Mouse (Mus musculus): Measurements from ENCODE around the gene 5031439G07Rik.
A peak's percentile ranks its signal among the peaks of the same experiment; 100 is the strongest.

Gene 5031439G07Rik

DNA sequence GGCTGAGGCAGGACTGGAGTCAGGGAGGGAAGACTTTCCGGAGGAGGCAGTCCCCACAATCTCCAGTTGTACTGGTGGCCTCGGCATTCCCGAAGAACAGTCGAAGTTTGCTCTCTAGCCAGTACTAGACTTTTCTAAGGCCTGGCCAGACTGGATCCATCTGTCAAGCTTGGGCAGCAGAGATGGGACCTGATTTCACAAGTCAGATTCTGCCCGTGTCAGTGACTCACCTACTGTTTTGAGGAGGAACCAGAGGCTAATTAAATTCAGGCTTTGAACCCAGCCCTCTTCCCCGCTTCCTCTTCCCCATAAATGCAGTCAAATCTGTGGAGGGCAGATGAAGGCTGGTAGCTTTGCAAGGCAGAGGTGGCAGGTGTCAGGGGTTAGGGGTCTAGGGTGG, 6.7 kb upstream of the 5031439G07Rik start:
- DNase-seq (ENCODE audit: low spot score in 2 of 2) = no peak

DNA sequence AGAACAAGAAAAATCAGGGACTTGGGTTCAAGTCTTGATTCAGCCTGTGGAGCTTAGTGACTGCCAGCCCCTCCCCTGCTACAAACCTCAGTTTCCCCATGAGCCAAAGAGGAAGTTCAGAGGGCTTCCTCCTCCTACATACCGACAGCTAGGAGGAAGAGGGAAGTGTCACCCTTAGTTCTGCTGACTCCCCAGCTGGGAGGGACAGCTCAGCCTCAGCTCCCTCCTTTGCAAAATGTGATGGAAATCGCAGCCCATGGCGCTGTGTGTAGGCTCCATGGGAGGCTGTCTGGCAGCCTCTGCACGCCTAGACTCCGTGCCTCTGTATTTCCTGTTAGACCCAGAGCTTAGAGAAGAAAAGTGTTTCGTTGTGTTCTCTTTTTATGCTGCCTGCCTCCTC, 6.1 kb upstream of the 5031439G07Rik start:
- no peak for DNase-seq (ENCODE audit: low spot score in 2 of 2)

DNA sequence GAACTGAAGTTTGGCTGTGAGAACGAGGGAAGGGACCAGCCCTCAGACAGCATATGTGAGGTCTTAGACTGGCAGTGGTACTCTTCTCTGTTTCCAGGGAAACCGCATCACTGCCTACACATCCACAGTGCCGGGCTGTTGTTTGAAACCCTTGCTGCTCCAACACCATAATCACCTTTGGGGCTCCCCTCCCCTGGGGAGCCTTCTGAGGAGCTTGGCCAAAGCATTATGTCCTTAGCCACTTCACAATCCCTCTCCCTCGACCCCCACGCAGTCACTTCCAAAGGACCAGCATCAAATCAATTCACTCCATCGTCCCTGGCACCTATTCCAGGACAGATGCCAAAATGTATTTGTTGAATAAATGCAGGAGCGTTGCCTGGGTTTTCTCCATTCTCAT, 1.4 kb upstream of the 5031439G07Rik start:
- DNase-seq (ENCODE audit: low spot score in 2 of 2) = no peak

DNA sequence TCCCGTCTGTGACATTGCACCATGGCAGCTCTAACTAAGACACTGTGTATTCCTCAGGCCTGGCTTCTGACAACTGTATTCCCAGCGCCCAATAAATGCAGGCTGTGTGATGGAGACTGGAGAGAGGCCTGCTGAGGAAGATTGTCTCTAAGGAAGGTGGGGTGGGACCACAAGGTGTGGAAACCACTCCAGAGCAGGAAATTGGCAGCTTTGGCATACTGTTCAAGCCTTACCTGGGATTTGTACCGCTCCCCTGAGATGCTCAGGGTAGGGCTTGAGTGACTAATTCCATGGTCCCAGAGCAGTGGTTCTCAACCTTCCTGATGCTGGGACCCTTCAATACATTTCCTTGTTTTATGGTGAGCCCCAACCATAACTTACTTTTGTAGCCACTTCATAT, 747 bp upstream of the 5031439G07Rik start:
- no peak for DNase-seq (ENCODE audit: low spot score in 2 of 2)

DNA sequence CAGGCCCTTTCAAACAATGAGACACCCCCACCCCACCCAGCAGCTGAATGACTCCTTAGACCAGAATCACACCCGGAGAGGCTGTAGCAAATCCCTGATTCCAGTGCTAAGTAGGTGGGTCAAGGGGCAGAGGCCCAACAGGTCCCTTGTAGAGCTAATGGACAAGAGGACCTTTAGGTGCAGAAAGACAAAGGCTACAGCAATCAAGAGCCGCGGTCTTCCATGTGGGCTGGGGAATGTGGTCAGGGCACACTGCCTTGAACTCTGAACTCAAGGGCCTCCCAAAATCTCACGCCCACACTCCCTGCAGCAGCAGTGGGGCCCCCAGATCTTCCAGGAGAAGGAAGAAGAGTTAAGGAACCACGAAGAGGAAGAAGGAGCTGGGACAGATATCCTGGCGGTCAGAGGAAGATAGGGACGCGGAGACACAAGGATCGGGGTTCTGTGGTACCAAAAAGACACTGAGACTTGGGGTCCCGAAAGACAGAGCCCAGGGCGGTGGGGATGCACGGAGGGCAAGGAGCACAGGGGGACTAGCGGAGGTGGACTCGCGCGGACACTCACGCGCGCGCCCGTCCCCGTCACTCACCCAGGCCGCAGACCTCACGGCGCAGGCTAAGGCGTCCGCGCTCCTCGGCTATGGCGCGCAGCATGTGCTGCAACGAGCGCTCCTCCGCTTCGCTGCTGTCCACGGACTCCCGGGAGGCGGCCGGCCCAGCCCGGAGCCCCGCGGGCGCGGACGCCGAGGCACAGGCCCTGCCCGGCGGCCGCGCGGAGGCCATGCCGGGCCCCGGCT, 1.1 kb downstream of the 5031439G07Rik start:
- DNase-seq (ENCODE audit: low spot score in 2 of 2) = no peak

DNA sequence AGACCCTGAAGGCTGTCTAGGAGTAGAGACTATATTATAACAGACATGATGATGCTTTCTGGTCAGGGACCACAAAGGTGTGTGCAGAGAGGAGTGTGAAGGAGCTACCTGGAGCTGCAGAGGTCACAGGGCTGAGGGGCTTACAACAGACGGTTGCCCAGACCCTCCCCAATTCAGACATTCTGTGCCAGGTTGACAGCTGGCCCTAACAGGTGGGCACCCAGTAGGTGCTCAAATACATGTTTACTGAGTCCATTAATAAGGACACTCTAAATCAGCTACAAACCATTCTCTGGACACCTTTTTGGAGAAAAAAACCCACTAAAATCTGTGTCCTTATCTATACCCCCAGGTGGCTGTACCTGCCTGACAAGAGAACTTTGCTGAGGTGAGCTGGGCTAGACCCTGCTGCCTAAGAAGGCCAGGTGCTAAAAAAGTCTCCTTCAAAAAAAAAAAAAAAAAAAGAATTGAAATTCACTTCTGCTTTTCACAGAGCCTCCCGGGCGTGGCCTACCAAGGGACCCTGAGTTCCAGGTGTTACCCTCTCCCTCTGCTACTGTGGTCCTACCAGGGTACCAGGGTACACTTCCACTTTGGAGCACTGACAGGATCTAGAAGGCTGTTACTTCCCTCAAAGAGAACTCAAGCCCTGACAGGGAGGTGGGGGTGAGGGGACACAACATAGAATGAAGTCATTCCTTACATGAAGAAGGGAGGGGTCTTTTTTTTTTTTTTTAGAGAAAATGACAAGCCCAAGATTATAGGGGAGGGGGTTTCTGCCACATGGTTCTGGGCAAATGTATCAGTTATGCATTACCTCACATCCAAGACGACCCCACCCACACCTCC, 2.0 kb downstream of the 5031439G07Rik start:
- no peak for DNase-seq (ENCODE audit: low spot score in 2 of 2)

DNA sequence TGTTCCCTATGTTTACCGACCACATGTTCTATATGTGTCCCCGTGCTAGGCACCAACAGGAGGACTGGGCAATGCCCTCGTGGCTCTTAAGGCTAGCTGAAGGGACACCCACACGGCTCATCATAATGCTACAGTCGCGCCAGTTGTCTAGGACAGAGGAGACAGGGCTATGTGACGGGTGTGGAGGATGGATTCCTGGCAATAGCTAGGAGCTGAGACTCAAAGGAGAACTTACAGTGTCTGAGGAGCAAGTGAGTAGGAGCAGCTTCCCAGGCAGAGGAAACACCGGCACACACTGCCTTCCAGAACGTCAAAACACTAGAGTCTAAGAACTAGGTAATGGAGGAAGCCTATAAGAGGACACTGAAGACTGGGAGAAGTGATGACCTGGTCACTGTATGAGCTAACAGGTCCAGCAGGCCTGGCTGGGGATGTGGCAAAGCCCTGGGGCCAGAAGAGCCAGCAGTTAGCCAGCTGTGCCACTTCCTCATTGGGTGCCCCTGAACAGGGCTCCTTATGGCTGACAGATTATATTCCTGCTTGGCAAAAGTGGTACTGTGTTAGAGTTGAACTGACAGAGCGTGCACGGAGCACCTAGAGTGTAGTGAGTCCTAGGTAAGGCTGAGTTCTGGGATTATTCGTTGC, 2.7 kb downstream of the 5031439G07Rik start:
- no peak for DNase-seq (ENCODE audit: low spot score in 2 of 2)

DNA sequence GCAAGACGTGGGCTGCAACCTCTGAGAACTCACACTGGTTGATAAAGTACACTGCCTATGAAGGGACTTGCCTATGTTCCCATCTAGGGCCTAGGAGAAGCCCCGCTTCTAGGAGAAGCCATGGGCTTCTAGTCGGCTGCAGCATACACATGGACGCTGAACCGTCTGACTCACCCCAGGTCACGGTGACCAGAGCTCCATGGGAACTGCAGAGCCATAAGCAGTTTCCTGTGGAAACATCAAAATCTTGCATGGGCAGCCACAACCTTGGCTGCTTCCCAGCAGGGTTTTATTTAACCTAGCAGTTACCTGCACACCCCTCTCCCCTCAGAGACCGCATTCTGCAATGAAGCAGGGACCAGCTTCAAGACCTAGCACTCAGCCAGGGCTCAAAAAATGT, 4.6 kb downstream of the 5031439G07Rik start:
- DNase-seq (ENCODE audit: low spot score in 2 of 2) = no peak

DNA sequence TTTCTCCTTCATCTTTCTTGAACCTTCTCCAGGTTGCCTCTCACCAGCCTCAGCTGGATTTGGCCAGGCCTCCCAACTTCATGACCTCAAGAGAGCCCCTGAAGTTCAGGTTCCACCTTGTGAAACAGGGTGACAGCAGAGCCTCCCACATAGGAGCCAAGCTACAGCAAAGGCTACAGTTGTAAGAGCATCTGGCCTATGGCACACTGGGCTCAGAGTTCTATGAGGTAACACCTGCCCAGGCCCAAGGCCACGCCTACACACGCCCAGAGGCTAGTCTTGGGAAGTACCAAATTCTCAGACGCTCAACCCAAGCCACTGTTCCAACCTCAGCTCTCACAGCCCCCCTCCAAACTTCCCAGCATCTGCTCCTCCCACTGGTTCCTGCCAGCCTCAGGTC, 5.5 kb downstream of the 5031439G07Rik start:
- no peak for DNase-seq (ENCODE audit: low spot score in 2 of 2)

DNA sequence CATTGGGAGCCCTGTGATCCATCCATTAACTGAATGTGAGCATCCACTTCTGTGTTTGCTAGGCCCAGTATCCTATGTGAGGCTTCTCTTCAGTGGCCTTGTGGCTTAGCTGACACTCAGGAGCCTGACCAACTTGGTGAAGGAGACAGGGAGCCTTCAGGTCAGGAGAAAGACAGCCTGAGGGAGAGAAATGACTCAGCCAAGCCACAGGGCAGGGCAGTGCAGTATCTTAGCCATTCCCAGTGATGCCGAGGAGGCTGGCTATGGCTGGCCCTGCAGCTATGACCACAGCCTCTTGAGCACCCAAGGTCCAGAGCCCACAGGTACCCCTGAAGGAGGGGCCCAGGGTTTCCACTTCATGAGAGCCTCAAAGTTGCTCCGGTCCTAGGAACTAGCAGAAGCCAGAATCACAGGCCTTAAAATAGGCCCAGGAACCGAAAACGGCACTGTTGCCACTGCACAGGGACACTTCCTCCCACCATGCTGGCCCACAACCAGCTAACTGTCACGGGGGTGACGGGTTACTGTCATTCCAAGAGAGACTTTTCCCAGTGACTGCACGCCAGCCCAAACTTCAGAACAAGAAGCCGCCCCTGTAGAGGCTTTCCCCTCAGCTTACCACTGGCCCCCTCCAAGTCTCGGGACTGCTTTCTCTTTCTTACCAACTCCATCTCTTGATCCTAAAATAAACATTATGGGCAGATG, 6.6 kb downstream of the 5031439G07Rik start:
- no peak for DNase-seq (ENCODE audit: low spot score in 2 of 2)

DNA sequence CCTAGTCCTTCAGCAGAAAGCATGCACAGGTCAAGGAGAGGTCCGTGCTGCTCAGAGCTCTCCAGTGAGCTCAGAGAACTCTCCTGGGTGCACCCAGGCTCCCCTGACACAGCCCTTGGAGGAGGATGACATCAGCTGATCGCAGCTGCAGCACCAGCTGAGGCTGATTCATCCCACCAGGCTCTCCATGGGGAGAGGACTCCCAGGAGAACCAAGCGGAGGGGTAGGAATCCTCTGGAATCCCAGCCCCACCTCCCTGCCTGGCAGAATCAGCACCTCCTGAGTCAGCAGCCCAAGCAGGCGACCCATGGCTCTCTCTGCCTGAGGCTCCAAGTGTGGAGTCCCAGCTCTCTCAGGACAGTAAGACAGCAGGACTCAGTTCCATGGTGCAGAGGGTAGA, 12.6 kb downstream of the 5031439G07Rik start:
- no peak for DNase-seq (ENCODE audit: low spot score in 2 of 2)

DNA sequence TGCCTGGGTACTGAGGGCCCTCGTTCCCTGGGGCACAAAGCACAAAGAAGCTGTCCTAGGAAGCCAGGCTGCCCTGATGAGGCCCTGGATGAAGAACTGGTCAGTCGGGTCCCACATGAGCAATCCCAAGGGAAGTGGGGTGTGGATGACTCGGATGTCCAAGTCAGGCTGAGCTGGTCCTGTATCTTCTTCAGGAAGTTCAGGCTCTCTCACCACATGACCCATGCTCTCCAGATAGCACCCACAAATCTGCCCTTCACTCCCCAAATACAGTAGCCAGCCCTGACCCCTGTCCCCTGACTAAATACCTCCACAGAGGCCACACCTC, 14.8 kb downstream of the 5031439G07Rik start:
- no peak for DNase-seq (ENCODE audit: low spot score in 2 of 2)

DNA sequence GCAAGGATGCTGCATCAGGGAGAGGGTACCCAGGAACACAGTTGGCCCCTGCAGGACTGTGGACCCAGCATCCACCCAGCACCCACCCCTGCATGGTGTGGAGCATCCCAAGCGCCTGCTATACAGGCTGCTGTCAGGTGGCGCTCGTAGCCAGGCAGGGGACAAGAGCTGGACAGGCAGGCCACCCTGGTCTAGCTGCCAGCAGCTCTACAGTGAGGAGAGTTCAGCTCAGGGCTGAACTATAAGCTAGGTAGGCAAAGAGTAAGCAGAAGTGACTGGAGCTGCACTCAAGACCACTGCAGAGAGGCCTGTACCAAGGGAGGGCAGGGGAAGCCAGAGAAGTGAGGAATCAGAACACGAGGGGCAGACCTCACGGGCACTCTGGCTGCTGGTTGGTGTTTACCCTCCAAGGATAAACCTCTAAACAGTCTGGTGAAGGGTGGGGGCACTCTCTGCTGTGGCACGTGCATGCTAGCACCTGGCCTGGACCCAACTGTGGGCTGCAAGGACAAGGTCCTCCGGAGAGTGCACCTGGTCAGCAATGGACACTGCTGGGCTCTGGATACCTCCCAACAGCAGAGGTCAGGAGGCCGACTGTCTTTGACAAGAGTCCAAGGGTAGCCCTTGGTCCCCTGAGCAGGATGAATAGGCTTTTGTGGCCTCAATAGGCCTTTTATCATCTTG, 15.3 kb downstream of the 5031439G07Rik start:
- DNase-seq (ENCODE audit: low spot score in 2 of 2) = no peak

DNA sequence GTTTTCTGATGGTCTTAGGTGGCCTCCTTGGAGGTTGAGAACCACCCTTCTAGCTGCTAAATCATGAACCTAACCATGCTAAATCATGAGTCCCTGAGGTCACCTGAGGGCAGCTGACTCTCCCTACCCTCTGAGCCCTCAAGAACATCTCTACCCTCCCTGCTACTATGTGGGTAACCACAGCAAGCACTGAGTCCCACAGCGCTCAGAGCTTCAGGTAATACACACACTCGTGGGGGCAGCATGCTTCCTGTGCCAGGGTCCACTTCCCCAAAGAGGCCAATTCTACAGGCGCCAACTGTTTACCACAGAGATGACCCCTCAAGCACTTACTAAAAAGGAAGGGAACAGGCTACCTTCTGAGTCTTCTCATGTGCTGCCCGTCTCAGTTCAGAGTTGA, 19.8 kb downstream of the 5031439G07Rik start:
- DNase-seq (ENCODE audit: low spot score in 2 of 2) = no peak

DNA sequence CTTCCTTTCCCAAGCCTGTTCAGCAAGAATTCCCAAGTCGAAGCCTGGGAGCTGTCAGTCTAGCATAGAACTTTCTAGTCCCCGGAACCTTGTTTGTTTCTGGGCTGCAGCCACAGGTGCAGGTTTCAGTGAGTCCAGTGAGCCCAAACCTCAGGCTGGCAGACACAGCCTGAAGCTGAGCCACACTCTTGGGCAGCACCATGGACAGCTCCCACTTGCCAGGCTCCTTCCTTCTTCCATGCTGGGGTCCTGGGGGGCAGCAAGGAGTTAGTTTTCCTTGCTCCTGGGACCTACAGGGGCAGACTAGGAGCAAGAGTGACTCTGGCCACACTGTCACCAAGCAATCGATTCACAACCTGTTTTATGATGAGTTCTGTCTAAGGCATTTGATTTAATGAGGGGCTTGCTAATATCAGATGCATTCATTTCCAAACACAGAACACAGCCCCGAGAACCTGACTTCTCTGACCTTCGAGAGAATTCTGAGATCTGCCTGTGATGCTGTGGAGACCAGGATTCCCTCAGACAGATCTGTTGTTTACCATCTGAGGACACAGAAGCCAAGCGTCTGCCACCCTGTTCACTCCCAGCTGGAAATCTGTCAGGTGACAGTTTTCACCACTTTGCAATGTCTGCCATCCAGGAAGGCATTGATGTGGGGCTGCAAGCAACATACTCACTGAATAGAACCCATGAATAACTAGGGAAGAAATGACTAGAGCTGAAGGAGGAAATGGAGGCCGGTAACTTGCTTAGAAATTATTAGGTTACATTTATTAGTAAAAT, 22.6 kb downstream of the 5031439G07Rik start:
- no peak for DNase-seq (ENCODE audit: low spot score in 2 of 2)

DNA sequence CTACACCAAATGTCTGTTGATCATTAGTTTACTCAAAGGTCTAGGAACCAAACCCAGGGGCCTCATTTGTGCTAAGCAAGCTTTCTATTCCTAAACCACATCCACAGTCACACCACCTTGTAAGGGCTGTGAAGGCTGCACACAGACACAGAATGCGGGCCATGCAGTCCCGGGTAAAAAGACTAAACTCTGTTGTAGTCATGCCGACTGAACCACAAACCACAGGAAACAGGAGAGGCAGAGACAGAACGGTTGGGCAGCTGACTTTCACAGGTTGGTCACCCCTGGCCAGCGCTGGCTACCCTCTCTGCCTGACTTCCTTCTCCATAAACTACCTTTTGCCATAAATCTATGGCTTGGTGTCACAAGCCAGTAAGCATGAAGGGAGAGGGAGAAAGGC, 23.6 kb downstream of the 5031439G07Rik start:
- DNase-seq (ENCODE audit: low spot score in 2 of 2) = no peak

DNA sequence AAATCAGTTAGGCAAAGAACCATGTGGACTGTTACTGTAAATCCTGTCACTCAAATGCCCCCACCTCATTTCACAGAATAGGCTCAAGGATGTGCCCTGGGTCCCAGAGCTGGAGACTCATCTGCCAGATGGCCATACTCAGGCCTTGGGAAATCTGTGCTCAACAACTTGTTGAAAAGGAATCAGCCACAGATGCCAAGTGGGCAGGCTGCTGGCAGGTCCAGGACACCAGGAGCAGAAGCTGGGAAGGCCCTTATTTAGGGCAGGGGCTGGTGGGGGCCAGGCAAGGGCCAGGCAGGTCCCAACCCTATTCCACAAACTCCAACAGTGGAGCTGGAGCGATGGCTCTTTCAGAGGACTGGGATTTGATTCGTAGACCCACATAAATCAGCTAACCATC, 25.8 kb downstream of the 5031439G07Rik start:
- no peak for DNase-seq (ENCODE audit: low spot score in 2 of 2)

DNA sequence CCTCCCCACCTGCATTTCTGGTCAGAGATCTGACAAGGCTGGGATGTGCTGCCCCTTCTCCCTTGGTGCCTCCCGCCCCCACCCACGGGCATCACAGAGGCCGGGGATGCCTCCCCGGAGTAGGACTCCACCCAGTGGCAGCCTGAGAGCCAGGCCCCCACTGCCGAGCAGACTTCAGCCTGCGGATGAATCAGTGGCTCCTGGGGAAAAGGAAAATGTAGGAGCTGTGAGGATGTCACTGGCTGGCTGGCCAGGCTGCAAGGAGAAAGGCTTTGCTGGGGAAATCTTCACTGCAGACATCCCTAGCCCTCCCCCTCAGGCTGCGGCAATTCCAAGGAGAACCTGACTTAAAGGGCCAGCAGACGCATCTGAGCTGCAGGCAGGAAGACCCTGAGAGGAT, 27.7 kb downstream of the 5031439G07Rik start:
- DNase-seq (ENCODE audit: low spot score in 2 of 2) = peak in 1 of 2 experiments; percentile 29

DNA sequence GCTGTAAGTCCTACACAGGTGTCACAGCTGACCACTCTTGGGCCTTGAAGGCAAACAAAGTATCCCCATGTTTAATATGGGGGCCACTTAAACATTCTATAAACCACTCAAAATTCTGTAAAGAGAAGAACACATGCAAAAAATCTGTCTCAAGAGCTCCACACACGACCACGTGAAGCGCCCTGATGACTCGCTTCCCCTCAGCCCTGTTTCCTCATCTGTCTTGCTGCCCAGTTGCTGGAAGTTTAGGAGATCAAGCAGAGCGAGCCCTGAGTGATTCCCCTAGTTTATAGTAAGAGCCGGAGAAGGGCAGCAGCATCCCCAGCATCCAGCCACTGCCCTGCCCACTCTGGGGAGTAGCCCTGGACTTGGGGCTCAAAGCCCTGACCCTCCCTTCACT, 28.5 kb downstream of the 5031439G07Rik start:
- no peak for DNase-seq (ENCODE audit: low spot score in 2 of 2)

DNA sequence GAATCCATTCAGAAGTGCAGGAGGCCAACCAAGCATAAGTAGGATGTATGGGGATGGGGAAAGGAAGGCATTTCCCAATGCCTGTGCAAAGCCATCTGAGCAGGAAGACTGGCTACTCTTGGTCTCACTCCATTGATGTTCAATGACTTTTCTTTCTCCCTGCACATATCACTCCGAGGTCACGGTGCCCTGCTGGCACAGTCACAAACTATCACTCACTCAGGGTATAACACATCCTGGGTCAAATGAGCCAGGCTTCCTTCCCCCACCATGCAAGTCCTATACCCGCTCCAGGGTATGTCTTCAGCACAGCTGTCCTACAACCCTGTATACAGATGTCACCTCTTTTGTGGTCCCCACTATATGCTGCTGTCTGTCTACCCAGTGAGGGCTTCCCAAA, 30.0 kb downstream of the 5031439G07Rik start:
- no peak for DNase-seq (ENCODE audit: low spot score in 2 of 2)

DNA sequence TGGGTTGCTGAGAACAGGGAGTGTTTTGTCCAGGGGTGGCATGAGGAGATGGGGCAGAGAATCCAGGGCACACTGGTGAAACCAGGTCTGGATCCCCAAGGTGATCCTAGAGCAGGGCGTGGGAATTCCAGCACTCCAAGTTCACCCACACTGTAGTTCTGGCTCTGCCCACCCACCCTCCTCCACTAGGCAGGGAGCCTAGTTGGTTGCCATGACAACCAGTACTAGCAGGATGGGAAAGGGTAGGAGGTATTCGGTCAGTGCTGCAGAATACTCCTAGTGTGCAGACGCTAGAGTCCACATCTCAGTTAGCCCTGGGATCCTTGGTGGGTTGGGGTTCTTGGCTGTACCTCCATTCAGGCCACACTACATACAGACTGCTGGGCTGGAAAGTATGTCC, 30.5 kb downstream of the 5031439G07Rik start:
- DNase-seq (ENCODE audit: low spot score in 2 of 2) = no peak

Data from urinary bladder, postnatal 4 days (tissue).